Mouse (Mus musculus) embryonic fibroblast, embryonic 13.5 days (primary cell): ENCODE measurements around the gene Eid2.

Experiments
- CTCF ChIP-seq: IDR thresholded peaks from 2 replicates; pipeline ENCODE4 v1.5.1; 2011; ENCODE audit warnings: mild to moderate bottlenecking, control low read depth, low read length, moderate library complexity, borderline replicate concordance; ENCODE audit not compliant: insufficient read depth
- POLR2A ChIP-seq: IDR thresholded peaks from 2 replicates; pipeline ENCODE4 v1.6.1; 2011; ENCODE audit warnings: low read depth, mild to moderate bottlenecking, control low read depth, low read length, moderate library complexity

GRCm38 (mm10) chr7:28298837-28299625, 31.4 kb downstream of the Eid2 start:
- TF ChIP-seq CTCF (peak; percentile 32; the same call in 1 of the 2 replicates), POLR2A (no peak)
